Mouse (Mus musculus): ENCODE data around the gene Cep152.

DNA sequence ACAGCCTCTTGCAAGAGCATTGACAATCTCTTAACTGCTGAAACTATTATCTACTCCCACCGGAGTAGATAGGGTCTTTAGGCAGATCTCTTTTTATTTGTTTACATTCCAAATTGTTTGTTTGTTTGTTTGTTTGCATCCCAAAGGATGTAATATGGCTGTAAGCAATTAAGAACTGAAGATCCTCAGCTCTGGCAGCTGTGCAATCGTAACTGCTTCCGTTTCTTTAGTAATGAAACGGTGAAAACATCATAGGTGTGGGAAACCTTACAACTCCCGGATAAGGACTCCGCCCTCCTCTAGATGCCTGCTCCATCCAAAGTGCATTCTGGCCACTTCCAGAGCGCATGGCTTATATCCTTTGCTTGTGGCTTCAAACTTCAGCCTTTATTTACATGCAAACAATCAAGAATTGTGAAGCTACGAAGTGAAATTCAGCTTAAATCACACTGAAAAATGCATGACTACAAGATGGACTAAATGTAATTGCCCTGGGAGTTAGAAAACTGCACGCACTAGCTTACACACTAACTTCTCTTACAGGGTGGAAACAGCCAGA lies 707 bp downstream of the Cep152 start:
- TF ChIP-seq POLR2A (IDR thresholded peaks at IDR 0.05; ENCODE audit: insufficient read depth, low read depth, low read length) (no peak), CTCF (IDR thresholded peaks at IDR 0.05) (no peak), EP300 (IDR thresholded peaks at IDR 0.05; ENCODE audit: insufficient read depth, low read depth, low read length) (no peak)
